In genomic region chr11:80577747-80578640, GRCm38 (mm10) we compare ENCODE assay signal across 9 mouse cellular contexts.
DNase-seq lines count a peak whose midpoint lies in the region; ATAC-seq lines count a peak whose summit lies in the region.
"Had no signal": no experiment of that assay in that cellular context is flagged by ENCODE, and none has a peak within 500 bp of the region (broad histone marks: within the 10 kb centered on the region; RNA-seq: fewer than 3 reads in every experiment).

No protein-coding gene starts in this region.

- peak overlapping the region; percentile 60 for H3K9ac ChIP-seq in hindbrain, embryonic 14.5 days
- H3K9ac ChIP-seq: liver, embryonic 15.5 days had no signal

- peak overlapping the region; percentile 28; the same call in 1 of the 2 replicates for H3K4me3 ChIP-seq in embryonic facial prominence, embryonic 10.5 days
- peak overlapping the region; percentile 3; the same call in 1 of the 2 replicates for H3K4me3 ChIP-seq in hindbrain, embryonic 14.5 days (replicated peaks; ENCODE audit: low read length)
- H3K4me3 ChIP-seq: liver, embryonic 15.5 days had no signal

- no peaks in the 10 kb centered on the region for H3K36me3 ChIP-seq in embryonic facial prominence, embryonic 10.5 days (replicated peaks)
- no peaks in the 10 kb centered on the region for H3K36me3 ChIP-seq in hindbrain, embryonic 14.5 days (replicated peaks; ENCODE audit: control insufficient read depth, insufficient read depth)
- H3K36me3 ChIP-seq: liver, embryonic 15.5 days had no signal

- DNase-seq in urinary bladder, postnatal 4 days (ENCODE audit: low spot score in 2 of 2) = peak; percentile 24 to 76
- no peak for DNase-seq in urinary bladder, adult 18-20 months (ENCODE audit: low spot score in 2 of 2)
- peak; percentile 62 for DNase-seq in embryonic facial prominence, embryonic 10.5 days (ENCODE audit: low spot score)
- DNase-seq in hindbrain, embryonic 14.5 days (ENCODE audit: low spot score) = peak; percentile 96
- DNase-seq in layer of hippocampus, postnatal 14 days (ENCODE audit: low spot score in 2 of 2) = peak; percentile 88 to 93
- peak; percentile 74 to 83 for DNase-seq in lung, postnatal 4 days
- peak; percentile 96 for DNase-seq in right cerebral cortex, postnatal 10 days (ENCODE audit: low spot score in 2 of 2)
- no peak for DNase-seq in gastrocnemius, adult 8-10 months (ENCODE audit: low spot score in 2 of 2)

- WGBS in embryonic facial prominence, embryonic 10.5 days = 31% methylated on average over 14 of the region's 14 CpGs
- 10% methylated on average over 14 of the region's 14 CpGs for WGBS in hindbrain, embryonic 14.5 days

- peaks cover 21% of the 10 kb centered on the region for H3K4me1 ChIP-seq in embryonic facial prominence, embryonic 10.5 days
- H3K4me1 ChIP-seq in hindbrain, embryonic 14.5 days (replicated peaks; ENCODE audit: control insufficient read depth, insufficient read depth, low read length) = peaks cover 42% of the 10 kb centered on the region
- H3K4me1 ChIP-seq: liver, embryonic 15.5 days had no signal

- no peaks in the 10 kb centered on the region for H3K9me3 ChIP-seq in embryonic facial prominence, embryonic 10.5 days
- H3K9me3 ChIP-seq in hindbrain, embryonic 14.5 days (ENCODE audit: control insufficient read depth, low read length) = no peaks in the 10 kb centered on the region
- H3K9me3 ChIP-seq: liver, embryonic 15.5 days had no signal

- H3K27me3 ChIP-seq in embryonic facial prominence, embryonic 10.5 days (replicated peaks; ENCODE audit: low read depth, poor library complexity, severe bottlenecking) = peaks cover 18% of the 10 kb centered on the region
- H3K27me3 ChIP-seq in hindbrain, embryonic 14.5 days (ENCODE audit: control insufficient read depth, insufficient read depth, low read length) = no peaks in the 10 kb centered on the region
- H3K27me3 ChIP-seq: liver, embryonic 15.5 days had no signal

- H3K27ac ChIP-seq in embryonic facial prominence, embryonic 10.5 days (replicated peaks) = no peak overlapping the region
- peak overlapping the region; percentile 97 for H3K27ac ChIP-seq in hindbrain, embryonic 14.5 days
- H3K27ac ChIP-seq: liver, embryonic 15.5 days had no signal

- H3K4me2 ChIP-seq in hindbrain, embryonic 14.5 days (replicated peaks) = peak overlapping the region; percentile 42
- H3K4me2 ChIP-seq: liver, embryonic 15.5 days had no signal

- peak; percentile 97 for ATAC-seq in hindbrain, embryonic 14.5 days (ENCODE audit: low FRiP score)

Comparison
In these comparisons a context has a peak if more than half of its experiments do, and no peak if none do; other contexts are left out.
1. DNase-seq: peak in urinary bladder, postnatal 4 days (2 of 2), embryonic facial prominence, embryonic 10.5 days (single experiment), hindbrain, embryonic 14.5 days (single experiment), layer of hippocampus, postnatal 14 days (2 of 2), lung, postnatal 4 days (2 of 2) and right cerebral cortex, postnatal 10 days (2 of 2); none in urinary bladder, adult 18-20 months (0 of 2) and gastrocnemius, adult 8-10 months (0 of 2).